Mouse (Mus musculus) midbrain, embryonic 14.5 days (tissue): Measurements from ENCODE around the gene Clcnka. TPM values are rescaled to one million over a fixed set of nuclear protein-coding genes. Genes with fewer than 3 reads are reported as not detected.
A peak's percentile ranks its signal among the peaks of the same experiment; 100 is the strongest.

Experiments
- ATAC-seq: fragments of 200-750 bp; cut with Nextera tagmentation; 2 replicates; pipeline ENCODE4 v1.8.0; 2017; ENCODE audit warnings: moderate number of reproducible peaks, moderate library complexity; ENCODE audit not compliant: low FRiP score, low TSS enrichment
- DNase-seq: peaks from one replicate; pipeline ENCODE4 v3.0.0-alpha.2; 2015
- H3K27ac ChIP-seq: fragments of 300-500 bp; sonication (generic); replicated peaks from 2 replicates; pipeline ENCODE4 v1.5.1; 2014; ENCODE audit warnings: mild to moderate bottlenecking, low read depth, low read length, moderate library complexity
- H3K27me3 ChIP-seq: fragments of 300-500 bp; sonication (generic); 2 replicates; pipeline ENCODE4 v1.6.1; 2014; ENCODE audit warnings: low read length, control low read depth, mixed read lengths; ENCODE audit not compliant: control insufficient read depth, insufficient read depth
- H3K36me3 ChIP-seq: fragments of 300-500 bp; sonication (generic); 2 replicates; pipeline ENCODE4 v1.6.1; 2014; ENCODE audit warnings: low read length, control low read depth; ENCODE audit not compliant: control insufficient read depth, insufficient read depth
- H3K4me1 ChIP-seq: fragments of 300-500 bp; sonication (generic); 2 replicates; pipeline ENCODE4 v1.6.1; 2014; ENCODE audit warnings: mild to moderate bottlenecking, antibody characterized with exemption, low read length, control low read depth; ENCODE audit not compliant: control insufficient read depth, insufficient read depth
- H3K4me2 ChIP-seq: fragments of 300-500 bp; sonication (generic); 2 replicates; pipeline ENCODE4 v1.6.1; 2014; ENCODE audit warnings: mild to moderate bottlenecking, low read length, moderate library complexity
- H3K4me3 ChIP-seq: fragments of 300-500 bp; sonication (generic); replicated peaks from 2 replicates; pipeline ENCODE4 v1.5.1; 2014; ENCODE audit warnings: low read depth, low read length
- H3K9ac ChIP-seq: fragments of 300-500 bp; sonication (generic); replicated peaks from 2 replicates; pipeline ENCODE4 v1.6.1; 2014; ENCODE audit warnings: mild to moderate bottlenecking, low read length, moderate library complexity
- H3K9me3 ChIP-seq: fragments of 300-500 bp; sonication (generic); 2 replicates; pipeline ENCODE4 v1.6.1; 2016; ENCODE audit warnings: low read length, control low read depth, mixed read lengths; ENCODE audit not compliant: control insufficient read depth
- WGBS: fragments of 180-500 bp; shearing (Covaris S2); extraction: QIAGEN DNeasy Blood & Tissue Kit; methylation state at CpG from one replicate; pipeline ENCODE4 v1.1.7; 2014; 5-methylcytosine and 5-hydroxymethylcytosine counted together
- polyA plus RNA-seq: library from polyadenylated mRNA; unstranded; fragments of >200 nt; fragmentation: Nextera tagmentation; extraction: Ambion mirVana; gene quantifications from 2 replicates; pipeline ENCODE4 v1.2.1, GENCODE M21; 2014

Gene Clcnka
- polyA plus RNA-seq, 1 experiment from 2014 or later, result 0.11 TPM

DNA sequence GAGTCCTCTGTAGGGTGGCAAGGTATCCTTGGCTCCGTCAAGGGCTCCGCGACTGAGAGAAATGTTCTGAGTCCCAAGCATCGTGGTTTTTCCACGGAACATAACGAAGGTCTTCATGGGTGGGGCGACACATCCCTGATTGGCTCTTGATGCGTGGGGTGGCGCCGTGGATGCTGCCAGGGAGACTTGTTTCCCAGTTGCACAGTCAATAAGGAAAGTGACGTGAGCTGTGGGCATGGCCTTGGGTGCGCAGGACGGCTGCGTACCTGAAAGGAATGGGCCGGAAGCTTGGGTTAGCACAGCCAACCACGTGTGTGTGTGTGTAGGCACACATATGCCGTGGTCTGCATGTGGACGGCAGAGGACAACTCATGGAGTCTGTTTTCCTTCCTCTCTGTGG lies 34.7 kb upstream of the Clcnka start:
- DNase-seq (no peak), ATAC-seq (no peak)
- Histone ChIP-seq H3K9me3 (no peaks in the 10 kb centered on the region), H3K36me3 (no peaks in the 10 kb centered on the region), H3K27ac (no peak overlapping the region), H3K27me3 (no peaks in the 10 kb centered on the region), H3K9ac (no peak overlapping the region), H3K4me2 (no peak overlapping the region), H3K4me1 (no peaks in the 10 kb centered on the region), H3K4me3 (no peak overlapping the region)
- 78% methylated on average over 18 of the region's 18 CpGs for WGBS

DNA sequence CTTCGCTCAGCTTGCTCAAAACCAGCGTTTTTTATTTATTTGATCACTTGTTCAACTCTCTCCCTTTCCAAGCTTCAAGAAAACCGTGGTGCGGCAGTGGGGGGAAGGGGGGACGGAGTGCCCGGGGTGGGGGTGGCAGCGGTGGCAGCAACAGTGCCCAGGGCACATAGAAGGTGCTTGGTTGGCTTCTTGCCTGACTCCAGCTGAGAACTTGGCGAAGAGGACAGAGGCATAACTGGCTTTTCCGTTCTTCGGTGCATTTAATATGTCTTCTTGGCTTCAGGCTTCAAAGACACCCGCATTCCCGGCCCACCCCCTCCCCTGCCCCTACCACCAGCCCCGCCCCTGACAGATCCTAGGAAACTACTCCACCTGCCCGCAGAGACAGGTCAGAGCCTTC lies 34.1 kb upstream of the Clcnka start:
- Histone ChIP-seq H3K9ac (no peak overlapping the region), H3K27me3 (no peaks in the 10 kb centered on the region), H3K9me3 (no peaks in the 10 kb centered on the region), H3K36me3 (no peaks in the 10 kb centered on the region), H3K27ac (no peak overlapping the region), H3K4me2 (no peak overlapping the region), H3K4me1 (no peaks in the 10 kb centered on the region), H3K4me3 (no peak overlapping the region)
- WGBS, result 73% methylated on average over 14 of the region's 14 CpGs
- ATAC-seq (no peak), DNase-seq (no peak)

- Histone ChIP-seq H3K4me3 (no peak overlapping the region), H3K9ac (no peak overlapping the region), H3K27ac (no peak overlapping the region), H3K36me3 (no peaks in the 10 kb centered on the region), H3K4me1 (no peaks in the 10 kb centered on the region), H3K9me3 (no peaks in the 10 kb centered on the region), H3K27me3 (no peaks in the 10 kb centered on the region), H3K4me2 (no peak overlapping the region)
- WGBS, result 42% methylated on average over 9 of the region's 9 CpGs
- ATAC-seq, result no peak
- peak; percentile 79 for DNase-seq
Observed at GRCm38 (mm10) chr4:141430997-141431396, 32.5 kb upstream of the Clcnka start.

- H3K27ac ChIP-seq, result no peak overlapping the region
- WGBS, result 57% methylated on average over 9 of the region's 9 CpGs
- no peak overlapping the region for H3K4me3 ChIP-seq
- 0 out of 2 replicates have a peak, but pooled peaks cover 3% of the 10 kb centered on the region for H3K27me3 ChIP-seq
- H3K9ac ChIP-seq, result no peak overlapping the region
- H3K4me2 ChIP-seq, result no peak overlapping the region
- no peaks in the 10 kb centered on the region for H3K9me3 ChIP-seq
- H3K36me3 ChIP-seq, result no peaks in the 10 kb centered on the region
- H3K4me1 ChIP-seq, result 0 out of 2 replicates have a peak, but pooled peaks cover 6% of the 10 kb centered on the region
- no peak for DNase-seq
- ATAC-seq, result no peak
Observed at GRCm38 (mm10) chr4:141429847-141430246, 31.3 kb upstream of the Clcnka start.

DNA sequence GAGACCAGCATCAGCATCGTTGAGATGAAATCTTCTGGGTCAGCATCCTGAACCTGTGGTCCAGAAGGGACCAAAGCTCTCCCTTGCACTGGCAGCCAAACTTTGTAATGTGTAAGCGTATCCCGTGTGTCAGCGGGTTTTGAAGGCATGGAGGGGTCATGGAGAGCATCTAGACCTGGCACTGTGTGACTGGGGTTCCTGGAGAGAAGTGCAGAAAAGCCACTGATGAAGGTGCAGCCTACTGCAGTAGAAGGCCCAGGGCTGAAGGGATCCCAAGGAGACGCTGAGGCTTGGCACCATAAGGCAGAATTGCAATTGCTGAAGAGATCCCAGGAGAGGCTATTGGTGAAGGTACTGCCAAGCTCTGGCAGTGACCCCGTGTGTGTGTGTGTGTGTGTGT lies 30.9 kb upstream of the Clcnka start:
- Histone ChIP-seq H3K27ac (no peak overlapping the region), H3K9me3 (no peaks in the 10 kb centered on the region), H3K9ac (no peak overlapping the region), H3K4me3 (no peak overlapping the region), H3K4me1 (0 out of 2 replicates have a peak, but pooled peaks cover 6% of the 10 kb centered on the region), H3K4me2 (no peak overlapping the region), H3K36me3 (no peaks in the 10 kb centered on the region), H3K27me3 (0 out of 2 replicates have a peak, but pooled peaks cover 4% of the 10 kb centered on the region)
- WGBS, result 86% methylated on average over 6 of the region's 6 CpGs
- no peak for DNase-seq
- no peak for ATAC-seq

DNA sequence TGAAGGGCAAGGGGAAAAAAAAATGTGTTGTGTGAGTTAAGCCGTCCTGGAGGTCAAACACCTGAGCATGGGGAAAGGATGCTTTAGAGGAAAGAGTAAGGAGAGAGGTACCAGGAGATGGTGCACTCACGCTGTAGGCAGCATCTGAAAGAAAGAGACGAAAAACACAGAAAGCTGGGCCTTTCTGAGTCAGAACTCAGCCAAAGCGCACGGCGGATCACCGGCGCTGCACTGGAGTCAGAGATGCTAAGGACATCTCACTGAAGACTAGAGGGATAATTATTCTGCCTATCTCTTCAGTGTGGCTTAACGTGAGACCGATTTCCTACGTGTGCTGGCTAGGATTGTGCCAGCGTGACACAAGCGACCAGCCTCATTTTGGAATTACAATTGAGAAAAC lies 29.4 kb upstream of the Clcnka start:
- Histone ChIP-seq H3K36me3 (no peaks in the 10 kb centered on the region), H3K27ac (no peak overlapping the region), H3K27me3 (0 out of 2 replicates have a peak, but pooled peaks cover 4% of the 10 kb centered on the region), H3K9me3 (no peaks in the 10 kb centered on the region), H3K4me3 (no peak overlapping the region), H3K9ac (no peak overlapping the region), H3K4me2 (no peak overlapping the region), H3K4me1 (0 out of 2 replicates have a peak, but pooled peaks cover 6% of the 10 kb centered on the region)
- ATAC-seq (no peak), DNase-seq (no peak)
- 84% methylated on average over 13 of the region's 13 CpGs for WGBS

GRCm38 (mm10) chr4:141426796-141427745 lies 28.5 kb upstream of the Clcnka start:
- WGBS, result 86% methylated on average over 10 of the region's 10 CpGs
- no peaks in the 10 kb centered on the region for H3K9me3 ChIP-seq
- no peak overlapping the region for H3K4me2 ChIP-seq
- 0 out of 2 replicates have a peak, but pooled peaks cover 4% of the 10 kb centered on the region for H3K27me3 ChIP-seq
- H3K4me1 ChIP-seq, result 0 out of 2 replicates have a peak, but pooled peaks cover 6% of the 10 kb centered on the region
- no peaks in the 10 kb centered on the region for H3K36me3 ChIP-seq
- DNase-seq (no peak), ATAC-seq (no peak)
- no peak overlapping the region for H3K4me3 ChIP-seq
- H3K27ac ChIP-seq, result no peak overlapping the region
- H3K9ac ChIP-seq, result no peak overlapping the region

GRCm38 (mm10) chr4:141425484-141426479 lies 27.3 kb upstream of the Clcnka start:
- Histone ChIP-seq H3K4me2 (peak overlapping the region; percentile 66), H3K9me3 (no peaks in the 10 kb centered on the region), H3K36me3 (no peaks in the 10 kb centered on the region), H3K4me3 (peak overlapping the region; percentile 40), H3K9ac (peak overlapping the region; percentile 61), H3K27ac (no peak overlapping the region), H3K4me1 (0 out of 2 replicates have a peak, but pooled peaks cover 6% of the 10 kb centered on the region), H3K27me3 (0 out of 2 replicates have a peak, but pooled peaks cover 4% of the 10 kb centered on the region)
- WGBS, result 6% methylated on average over 36 of the region's 36 CpGs
- peak; percentile 81 for ATAC-seq
- peak; percentile 77 for DNase-seq
